Mouse (Mus musculus): Measurements from ENCODE around the gene Klhdc8a.

The Klhdc8a gene

GRCm38 (mm10) chr1:132298425-132298800, at the start of gene Klhdc8a:
Gene Klhdc8a, plus strand, starts transcription at chr1:132298626.
- TF ChIP-seq NANOG (IDR thresholded peaks at IDR 0.05; ENCODE audit: borderline replicate concordance, low read length) (no peak), CTCF (conservative IDR thresholded peaks at IDR 0.05; ENCODE audit: low read length) (no peak), POU5F1 (IDR thresholded peaks at IDR 0.05; ENCODE audit: borderline replicate concordance, low read length) (no peak)
- Histone ChIP-seq H3K4me3 (replicated peaks; ENCODE audit: low read length) (peak within 1 kb of the TSS; percentile 79), H3K9me3 (ENCODE audit: low read length) (no peaks in the 10 kb centered on the region), H3K4me1 (replicated peaks; ENCODE audit: low read depth, low read length) (peaks cover 49% of the 10 kb centered on the region), H3K27me3 (ENCODE audit: insufficient read depth, low read length) (peaks cover 70% of the 10 kb centered on the region), H3K36me3 (ENCODE audit: insufficient read depth, low read length) (no peaks in the 10 kb centered on the region)

GRCm38 (mm10) chr1:132254467-132254866, 44.0 kb upstream of the Klhdc8a start:
- Histone ChIP-seq H3K9me3 (ENCODE audit: low read length) (no peaks in the 10 kb centered on the region), H3K4me3 (replicated peaks; ENCODE audit: low read length) (no peak overlapping the region), H3K27me3 (ENCODE audit: insufficient read depth, low read length) (no peaks in the 10 kb centered on the region), H3K4me1 (replicated peaks; ENCODE audit: low read depth, low read length) (peaks cover 39% of the 10 kb centered on the region), H3K36me3 (ENCODE audit: insufficient read depth, low read length) (no peaks in the 10 kb centered on the region)
- peak; percentile 28 for TF ChIP-seq CTCF (conservative IDR thresholded peaks at IDR 0.05; ENCODE audit: low read length)
- no peak for TF ChIP-seq NANOG (IDR thresholded peaks at IDR 0.05; ENCODE audit: borderline replicate concordance, low read length)
- no peak for TF ChIP-seq POU5F1 (IDR thresholded peaks at IDR 0.05; ENCODE audit: borderline replicate concordance, low read length)

GRCm38 (mm10) chr1:132260331-132260730, 38.1 kb upstream of the Klhdc8a start:
- Histone ChIP-seq H3K4me1 (replicated peaks; ENCODE audit: low read depth, low read length) (peaks cover 67% of the 10 kb centered on the region), H3K36me3 (ENCODE audit: insufficient read depth, low read length) (no peaks in the 10 kb centered on the region), H3K9me3 (ENCODE audit: low read length) (no peaks in the 10 kb centered on the region), H3K4me3 (replicated peaks; ENCODE audit: low read length) (no peak overlapping the region), H3K27me3 (ENCODE audit: insufficient read depth, low read length) (no peaks in the 10 kb centered on the region)
- no peak for TF ChIP-seq CTCF (conservative IDR thresholded peaks at IDR 0.05; ENCODE audit: low read length)
- no peak for TF ChIP-seq POU5F1 (IDR thresholded peaks at IDR 0.05; ENCODE audit: borderline replicate concordance, low read length)
- TF ChIP-seq NANOG (IDR thresholded peaks at IDR 0.05; ENCODE audit: borderline replicate concordance, low read length): no peak

- TF ChIP-seq CTCF (conservative IDR thresholded peaks at IDR 0.05; ENCODE audit: low read length) (peak; percentile 85), POU5F1 (IDR thresholded peaks at IDR 0.05; ENCODE audit: borderline replicate concordance, low read length) (no peak)
- Histone ChIP-seq H3K27me3 (ENCODE audit: insufficient read depth, low read length) (no peaks in the 10 kb centered on the region), H3K36me3 (ENCODE audit: insufficient read depth, low read length) (no peaks in the 10 kb centered on the region), H3K4me1 (replicated peaks; ENCODE audit: low read depth, low read length) (peaks cover 69% of the 10 kb centered on the region), H3K9me3 (ENCODE audit: low read length) (no peaks in the 10 kb centered on the region), H3K4me3 (replicated peaks; ENCODE audit: low read length) (no peak overlapping the region)
Observed at GRCm38 (mm10) chr1:132261058-132261457, 37.4 kb upstream of the Klhdc8a start.

GRCm38 (mm10) chr1:132263618-132264017, 34.8 kb upstream of the Klhdc8a start:
- Histone ChIP-seq H3K27me3 (ENCODE audit: insufficient read depth, low read length) (no peaks in the 10 kb centered on the region), H3K36me3 (ENCODE audit: insufficient read depth, low read length) (no peaks in the 10 kb centered on the region), H3K4me1 (replicated peaks; ENCODE audit: low read depth, low read length) (peaks cover 80% of the 10 kb centered on the region), H3K4me3 (replicated peaks; ENCODE audit: low read length) (peak overlapping the region; percentile 37), H3K9me3 (ENCODE audit: low read length) (no peaks in the 10 kb centered on the region)
- TF ChIP-seq POU5F1 (IDR thresholded peaks at IDR 0.05; ENCODE audit: borderline replicate concordance, low read length) (no peak), NANOG (IDR thresholded peaks at IDR 0.05; ENCODE audit: borderline replicate concordance, low read length) (no peak), CTCF (conservative IDR thresholded peaks at IDR 0.05; ENCODE audit: low read length) (no peak)

- Histone ChIP-seq H3K4me1 (replicated peaks; ENCODE audit: low read depth, low read length) (peaks cover 89% of the 10 kb centered on the region), H3K36me3 (ENCODE audit: insufficient read depth, low read length) (no peaks in the 10 kb centered on the region), H3K27me3 (ENCODE audit: insufficient read depth, low read length) (no peaks in the 10 kb centered on the region), H3K4me3 (replicated peaks; ENCODE audit: low read length) (peak overlapping the region; percentile 37), H3K9me3 (ENCODE audit: low read length) (no peaks in the 10 kb centered on the region)
- no peak for TF ChIP-seq NANOG (IDR thresholded peaks at IDR 0.05; ENCODE audit: borderline replicate concordance, low read length)
- TF ChIP-seq CTCF (conservative IDR thresholded peaks at IDR 0.05; ENCODE audit: low read length): no peak
- no peak for TF ChIP-seq POU5F1 (IDR thresholded peaks at IDR 0.05; ENCODE audit: borderline replicate concordance, low read length)
Observed at GRCm38 (mm10) chr1:132264577-132264976, 33.8 kb upstream of the Klhdc8a start.

GRCm38 (mm10) chr1:132265211-132265859, 33.1 kb upstream of the Klhdc8a start:
- H3K9me3 ChIP-seq (ENCODE audit: low read length): no peaks in the 10 kb centered on the region
- no peak for TF ChIP-seq POU5F1 (IDR thresholded peaks at IDR 0.05; ENCODE audit: borderline replicate concordance, low read length)
- TF ChIP-seq NANOG (IDR thresholded peaks at IDR 0.05; ENCODE audit: borderline replicate concordance, low read length): no peak
- no peak for TF ChIP-seq CTCF (conservative IDR thresholded peaks at IDR 0.05; ENCODE audit: low read length)
- H3K27me3 ChIP-seq (ENCODE audit: insufficient read depth, low read length): no peaks in the 10 kb centered on the region
- H3K36me3 ChIP-seq (ENCODE audit: insufficient read depth, low read length): no peaks in the 10 kb centered on the region
- H3K4me1 ChIP-seq (replicated peaks; ENCODE audit: low read depth, low read length): peaks cover 96% of the 10 kb centered on the region
- H3K4me3 ChIP-seq (replicated peaks; ENCODE audit: low read length): peak overlapping the region; percentile 37

GRCm38 (mm10) chr1:132265936-132266335, 32.5 kb upstream of the Klhdc8a start:
- H3K4me3 ChIP-seq (replicated peaks; ENCODE audit: low read length): peak overlapping the region; percentile 27; the same call in 1 of the 2 replicates
- H3K9me3 ChIP-seq (ENCODE audit: low read length): no peaks in the 10 kb centered on the region
- no peaks in the 10 kb centered on the region for H3K36me3 ChIP-seq (ENCODE audit: insufficient read depth, low read length)
- peaks cover 95% of the 10 kb centered on the region for H3K4me1 ChIP-seq (replicated peaks; ENCODE audit: low read depth, low read length)
- TF ChIP-seq CTCF (conservative IDR thresholded peaks at IDR 0.05; ENCODE audit: low read length) (no peak), NANOG (IDR thresholded peaks at IDR 0.05; ENCODE audit: borderline replicate concordance, low read length) (no peak), POU5F1 (IDR thresholded peaks at IDR 0.05; ENCODE audit: borderline replicate concordance, low read length) (no peak)
- no peaks in the 10 kb centered on the region for H3K27me3 ChIP-seq (ENCODE audit: insufficient read depth, low read length)
